In genomic region chr11:102432115-102432843, GRCm38 (mm10) we compare ENCODE assay signal across 1 mouse cellular context.
TF ChIP-seq lines count a peak whose summit lies in the region.

No protein-coding gene starts in this region.

TF ChIP-seq in MEL, 35 proteins besides CTCF, POLR2A, EP300 and RAD21:
- peak; percentile 61 for TF ChIP-seq ETS1 (IDR thresholded peaks at IDR 0.05; ENCODE audit: low read depth, low read length)
- no peak for TF ChIP-seq CHD2 (IDR thresholded peaks at IDR 0.05; ENCODE audit: low read length)
- TF ChIP-seq GABPA (IDR thresholded peaks at IDR 0.05; ENCODE audit: low read depth, low read length): no peak
- TF ChIP-seq KAT2A (conservative IDR thresholded peaks at IDR 0.05; ENCODE audit: low read depth, low read length): no peak
- peak; percentile 72 for TF ChIP-seq USF1 (IDR thresholded peaks at IDR 0.05; ENCODE audit: low read depth, low read length)
- TF ChIP-seq NELFE (IDR thresholded peaks at IDR 0.05; ENCODE audit: low read depth, low read length): 0 out of 2 replicates have a peak, but pooled peaks have one; percentile 22
- TF ChIP-seq BHLHE40 (IDR thresholded peaks at IDR 0.05; ENCODE audit: borderline replicate concordance, low read depth, low read length): no peak
- TF ChIP-seq SIN3A (IDR thresholded peaks at IDR 0.05; ENCODE audit: low read length): 0 out of 2 replicates have a peak, but pooled peaks have one; percentile 21
- peak; percentile 44; the same call in 1 of the 2 replicates for TF ChIP-seq TBP (IDR thresholded peaks at IDR 0.05; ENCODE audit: low read depth, low read length)
- TF ChIP-seq ELF1 (IDR thresholded peaks at IDR 0.05; ENCODE audit: low read depth, low read length): no peak
- 0 out of 2 replicates have a peak, but pooled peaks have one; percentile 43 for TF ChIP-seq MXI1 (IDR thresholded peaks at IDR 0.05; ENCODE audit: low read depth, low read length)
